Mouse (Mus musculus) heart, postnatal 10 days (tissue): ENCODE measurements at regions not wholly inside any gene's neighbourhood (a gene's known extent, or its start where the extent isn't known, plus 50 kb on each side); places are given as distances from the start of the nearest gene placed in this dataset.

Experiments used
- DNase-seq, 2 experiments: peaks; one replicate each; pipeline ENCODE4 v3.0.0; 2021
- intact Hi-C: fragments of 180-260 bp; cut with DNase I; formaldehyde crosslinking; loops from one replicate; pipeline ENCODE4 v1.15.1; 2025

- intact Hi-C loops = no loop called here
- DNase-seq = peak; percentile 0 to 1
These were observed 608.7 kb upstream of the Cypt1 start for GRCm38 (mm10) chrX:15913795-15914500.
